Mouse (Mus musculus) testis, adult 2 months (tissue): ENCODE results near the gene Stat3.

ENCODE experiments used
- CTCF ChIP-seq: fragments of 200-500 bp; IDR thresholded peaks from 2 replicates; pipeline ENCODE4 v1.5.1; 2012; ENCODE audit warnings: low read depth, mild to moderate bottlenecking, inconsistent platforms, low read length, moderate library complexity; ENCODE audit not compliant: control insufficient read depth, insufficient read depth, insufficient replicate concordance
- POLR2A ChIP-seq: fragments of 200-500 bp; IDR thresholded peaks from 2 replicates; pipeline ENCODE4 v1.6.1; 2012; ENCODE audit warnings: low read depth, mild to moderate bottlenecking, inconsistent platforms, low read length, moderate library complexity; ENCODE audit not compliant: control insufficient read depth

DNA sequence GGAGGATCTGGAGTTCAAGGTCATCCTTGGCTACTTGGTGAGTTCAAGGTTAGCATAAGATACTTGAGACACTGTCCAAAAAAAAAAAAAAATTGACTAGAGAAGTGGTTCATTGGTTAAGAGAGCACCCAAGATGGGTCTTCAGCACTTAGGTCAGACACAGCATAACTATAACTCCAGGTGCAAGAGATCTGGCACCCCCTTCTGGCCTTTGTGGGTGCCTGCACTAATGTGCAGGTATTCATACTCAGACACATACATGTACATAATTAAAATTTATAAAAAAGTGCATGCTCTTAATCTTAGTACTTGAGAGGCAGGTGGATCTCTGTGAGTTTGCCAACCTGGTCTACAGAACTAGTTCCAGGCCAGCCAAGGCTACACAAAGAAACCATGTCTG lies 8.2 kb upstream of the Stat3 start:
- TF ChIP-seq CTCF (no peak), POLR2A (no peak)
